Mouse (Mus musculus) brain, adult 2 months (tissue): ENCODE data around the gene Kat14.

ENCODE experiments used
- DNase-seq: peaks from one replicate; pipeline ENCODE4 v3.0.0; 2011; ENCODE audit warnings: low read depth, low spot score

Gene Kat14

DNA sequence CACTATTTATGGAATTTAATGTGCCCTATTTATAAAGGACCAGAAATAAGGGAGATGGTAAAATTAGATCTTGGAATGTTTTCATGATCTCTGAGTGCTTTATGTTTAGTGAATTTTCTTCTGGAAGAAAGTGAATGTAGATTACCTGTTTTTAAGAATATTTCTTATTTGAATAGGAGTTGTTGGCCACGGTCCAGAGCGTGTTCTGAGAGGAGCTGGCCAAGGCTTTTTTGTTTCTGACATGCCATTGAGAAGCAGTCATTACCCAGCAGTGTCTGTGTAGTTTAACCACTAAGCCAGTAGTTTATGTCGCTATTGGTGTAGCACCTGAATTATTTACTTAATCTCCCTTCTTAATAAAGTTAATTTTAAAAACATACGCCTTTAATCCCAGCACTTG lies 13.0 kb downstream of the Kat14 start:
- peak; percentile 43 for DNase-seq

DNA sequence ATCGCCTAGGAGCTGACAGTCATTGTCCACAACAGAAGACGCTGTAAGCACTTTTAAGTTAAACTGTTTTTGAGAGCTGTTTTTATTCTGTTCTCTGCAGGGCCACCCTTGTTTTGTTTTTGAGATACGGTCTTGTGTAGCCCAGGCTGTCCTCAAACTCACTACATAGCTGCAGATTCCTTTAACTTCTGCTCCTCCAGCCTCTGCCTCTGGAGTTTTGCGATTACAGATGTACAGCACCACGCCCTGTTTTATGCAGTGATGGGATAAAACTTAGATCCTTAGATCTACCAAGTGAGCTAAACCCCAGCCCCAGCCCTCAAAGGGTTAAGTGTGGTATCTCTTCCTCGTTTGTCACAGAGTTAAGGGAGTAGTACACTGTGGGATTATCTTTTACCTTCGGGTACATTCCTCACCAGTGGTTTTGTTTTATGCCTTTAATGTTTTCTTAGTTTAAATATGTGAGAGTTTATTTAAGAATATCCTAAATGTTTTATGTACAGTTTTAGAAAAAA lies 13.9 kb downstream of the Kat14 start:
- DNase-seq: no peak

DNA sequence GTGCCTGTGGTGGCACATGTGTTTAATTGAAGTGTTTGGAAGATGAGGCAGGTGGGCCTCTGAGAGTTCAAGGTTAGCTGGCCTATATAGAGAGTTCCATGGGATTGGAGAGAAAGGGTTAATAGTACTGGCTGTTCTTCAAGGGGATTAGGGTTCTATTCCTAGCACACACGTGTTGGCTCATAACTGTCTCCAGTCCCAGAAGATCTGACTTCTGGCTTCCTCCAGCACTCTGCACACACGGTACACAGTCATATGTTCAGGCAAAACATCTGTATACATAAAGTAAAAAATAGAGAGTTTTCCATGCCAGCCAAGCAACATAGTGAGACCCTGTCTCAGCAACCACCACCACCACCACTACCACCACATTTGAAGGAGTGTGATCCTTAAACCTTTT lies 17.5 kb downstream of the Kat14 start:
- DNase-seq: no peak

DNA sequence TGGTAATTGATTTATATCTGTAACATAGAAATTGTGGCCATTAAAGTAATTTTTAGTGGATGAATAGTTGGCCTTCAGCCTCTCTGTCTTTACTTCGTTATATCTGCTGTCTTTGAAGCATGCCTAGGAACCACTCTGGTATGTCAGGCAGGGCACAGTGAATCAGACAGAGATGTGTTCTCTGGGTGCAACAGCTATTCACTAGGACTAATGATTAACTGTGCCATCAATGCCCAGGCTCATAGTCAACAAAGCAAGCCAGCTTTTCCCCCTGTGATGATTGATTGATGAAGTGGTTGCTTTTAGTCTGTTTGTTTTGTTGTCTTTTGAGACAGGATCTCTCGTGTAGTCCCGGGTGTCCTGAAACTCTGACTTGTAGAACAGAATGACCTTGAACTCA lies 19.6 kb downstream of the Kat14 start:
- DNase-seq: no peak

DNA sequence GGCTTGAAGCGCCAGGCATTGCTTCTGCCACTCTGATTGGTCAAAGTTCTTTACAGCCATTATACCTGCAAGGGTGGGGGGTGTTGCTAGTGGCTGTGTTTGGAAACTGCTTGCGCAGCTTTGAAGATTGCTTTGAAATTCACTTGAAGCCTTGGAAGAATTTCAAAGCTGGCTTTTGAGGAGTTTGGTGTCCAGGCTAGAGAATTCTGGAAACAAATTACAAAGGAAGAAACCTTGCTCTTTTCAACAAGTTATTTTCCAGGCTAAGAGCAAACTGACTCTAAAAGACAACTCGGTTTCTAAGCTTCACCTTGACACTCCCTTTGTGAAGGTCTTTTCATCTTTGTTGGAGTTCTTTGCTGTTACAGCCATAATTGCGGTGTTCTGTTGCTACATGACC lies 30.7 kb downstream of the Kat14 start:
- no peak for DNase-seq

DNA sequence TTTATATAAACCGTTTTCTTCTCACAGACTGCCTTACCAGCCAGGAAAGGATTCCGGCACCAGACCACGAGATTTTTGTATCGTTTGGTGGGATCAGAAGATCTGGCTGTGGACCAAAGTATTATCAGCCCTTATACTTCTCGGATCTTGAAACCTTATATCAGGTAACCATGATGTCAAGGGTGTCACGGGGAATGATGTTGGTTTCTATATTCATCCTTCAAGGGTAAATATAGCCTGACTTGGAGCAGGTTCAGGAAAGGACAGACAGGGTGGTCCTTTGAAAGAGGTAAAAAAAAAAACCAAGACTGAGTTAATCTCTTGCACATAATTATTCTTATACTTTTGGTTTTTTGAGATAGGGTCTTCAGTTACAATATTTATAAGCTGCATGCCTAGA lies 31.9 kb downstream of the Kat14 start:
- DNase-seq: no peak

DNA sequence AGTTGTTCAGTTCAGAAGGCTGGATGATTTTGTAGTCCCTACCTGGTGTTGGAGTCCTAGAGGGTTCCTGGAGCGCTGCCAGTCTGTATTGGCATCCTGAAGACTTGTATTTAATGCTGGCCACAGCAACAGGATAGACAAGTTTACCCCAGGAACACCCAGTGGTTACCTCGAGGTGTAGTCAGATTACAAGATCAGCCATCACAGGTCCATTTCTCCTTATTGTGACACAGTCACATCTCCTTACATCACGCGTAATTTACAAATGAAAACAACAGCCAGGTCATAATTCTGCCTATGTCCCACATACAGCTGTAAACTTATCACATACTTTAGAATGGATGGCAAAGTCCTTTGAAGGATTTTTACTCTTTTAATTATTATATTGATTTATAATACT lies 40.3 kb downstream of the Kat14 start:
- no peak for DNase-seq

DNA sequence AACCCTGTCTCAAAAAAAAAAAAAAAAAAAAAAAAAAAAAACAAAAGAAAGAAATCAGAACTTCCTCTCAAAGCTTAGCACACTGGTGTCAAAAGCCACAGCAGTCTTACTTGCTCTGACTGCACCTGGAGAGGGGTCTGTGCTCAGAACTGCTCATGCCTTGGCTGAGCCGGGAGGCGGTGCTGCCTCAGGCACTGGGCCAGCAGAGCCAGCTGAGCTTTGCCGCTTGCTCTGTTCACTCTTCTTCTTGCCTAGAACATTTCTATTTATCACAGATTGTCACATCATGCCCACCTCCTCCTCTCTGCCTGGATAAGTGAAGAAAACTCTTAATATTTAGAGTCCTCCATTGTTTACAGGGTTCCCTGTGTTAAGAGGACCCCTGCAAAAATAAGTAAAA lies 41.8 kb downstream of the Kat14 start:
- peak; percentile 72 for DNase-seq

DNA sequence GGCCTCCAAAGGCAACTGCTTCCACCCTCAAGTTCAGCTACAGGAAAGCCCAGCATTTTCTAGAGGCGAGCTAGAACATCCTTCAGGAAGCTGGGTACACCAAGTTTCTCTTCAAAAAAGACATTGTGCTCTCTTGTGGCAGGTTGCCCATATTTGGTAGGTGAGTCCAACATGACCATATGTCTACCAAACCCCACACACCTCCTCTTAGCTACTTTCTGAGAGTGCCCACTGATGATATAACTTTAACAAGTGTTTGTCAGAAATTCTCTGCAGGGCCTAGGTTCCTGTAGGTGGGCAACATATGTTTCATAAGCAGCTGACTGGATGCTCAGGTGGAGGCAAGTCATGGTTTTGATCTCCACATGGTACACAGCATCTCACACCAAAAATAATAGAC lies 45.9 kb downstream of the Kat14 start:
- peak; percentile 81 for DNase-seq

DNA sequence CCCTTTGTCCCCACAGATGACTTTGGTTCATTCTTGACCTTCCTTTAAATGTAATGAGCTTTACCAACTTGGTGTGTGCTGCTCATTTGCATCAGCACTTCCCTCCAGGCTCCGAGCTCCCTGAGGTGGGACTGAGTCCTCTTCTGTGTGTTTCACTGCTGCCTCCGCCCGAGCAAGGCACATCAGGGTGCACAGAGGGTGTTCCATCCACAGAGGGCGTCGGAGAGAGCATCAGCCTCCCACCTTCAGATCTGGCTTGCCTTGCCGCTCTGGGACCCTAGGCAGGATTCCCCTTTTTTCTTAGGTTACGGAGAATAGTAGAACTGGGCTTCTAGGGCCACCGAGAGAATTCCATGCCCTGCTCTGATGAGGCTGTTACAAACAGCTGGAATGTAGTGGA lies 48.1 kb downstream of the Kat14 start:
- no peak for DNase-seq

DNA sequence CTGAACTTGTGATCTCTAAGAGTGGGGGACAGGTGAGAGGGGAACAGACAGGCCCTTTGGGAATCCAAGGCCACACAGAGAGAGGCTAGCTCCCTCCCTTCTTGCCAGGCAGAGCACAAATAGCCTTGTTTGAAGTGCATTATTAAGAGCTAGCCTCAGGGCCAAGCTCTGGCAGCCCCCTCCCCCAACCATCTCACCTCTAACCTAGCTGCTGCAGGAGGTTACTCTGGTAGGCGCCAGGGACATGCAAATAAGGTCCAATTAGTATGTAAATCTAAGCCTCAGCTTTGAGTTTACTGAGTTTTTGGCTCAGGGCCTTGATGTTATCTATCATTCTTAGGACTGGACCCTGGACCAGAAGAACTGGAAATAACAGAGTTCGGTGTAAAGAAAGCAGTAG lies 49.3 kb downstream of the Kat14 start:
- DNase-seq: no peak

DNA sequence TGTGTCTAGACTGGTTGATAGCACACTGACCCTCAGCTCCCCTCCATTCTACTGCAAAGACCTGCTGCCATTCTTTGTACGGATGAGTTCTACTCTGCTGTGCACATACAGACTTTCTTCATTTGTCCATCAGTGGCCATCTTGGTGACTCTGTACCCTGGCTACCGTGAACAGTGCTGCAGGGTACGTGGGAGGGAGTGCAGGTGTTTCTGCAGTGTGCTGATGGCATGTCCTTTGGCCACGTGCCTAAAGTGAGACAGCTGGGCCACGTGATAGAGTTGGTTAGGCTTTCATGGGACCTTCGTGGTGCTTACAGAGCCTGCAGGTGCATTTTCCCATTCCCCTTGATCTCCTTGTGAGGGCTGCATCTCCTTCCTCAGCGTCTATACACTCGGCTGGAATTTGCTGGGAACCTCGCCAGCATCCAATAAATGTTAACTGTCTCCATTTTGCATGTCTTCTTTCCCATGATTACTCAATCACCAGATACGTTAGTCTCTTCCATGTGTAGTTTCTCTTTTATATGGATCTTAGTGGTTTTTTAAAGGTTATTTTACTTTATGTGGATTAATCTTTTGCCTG lies 53.4 kb downstream of the Kat14 start:
- no peak for DNase-seq

DNA sequence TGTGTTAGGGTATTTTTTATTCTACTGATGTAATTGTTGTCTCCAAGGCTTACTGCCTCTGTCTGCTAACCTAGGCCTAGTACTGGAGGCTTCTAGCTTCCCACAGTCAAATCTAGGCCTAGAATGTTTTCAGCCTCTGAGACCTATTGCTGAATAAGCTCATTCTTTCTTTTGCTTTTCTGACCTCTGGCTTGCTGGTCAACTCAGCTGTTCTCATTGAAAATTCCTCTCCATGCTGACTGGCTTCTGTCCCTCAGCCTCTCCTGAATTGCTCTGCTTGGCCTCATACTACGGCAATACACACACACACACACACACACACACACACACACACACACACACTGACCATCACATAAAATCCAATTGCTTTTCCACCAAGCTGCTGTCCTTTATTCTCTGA lies 57.0 kb downstream of the Kat14 start:
- DNase-seq: no peak

DNA sequence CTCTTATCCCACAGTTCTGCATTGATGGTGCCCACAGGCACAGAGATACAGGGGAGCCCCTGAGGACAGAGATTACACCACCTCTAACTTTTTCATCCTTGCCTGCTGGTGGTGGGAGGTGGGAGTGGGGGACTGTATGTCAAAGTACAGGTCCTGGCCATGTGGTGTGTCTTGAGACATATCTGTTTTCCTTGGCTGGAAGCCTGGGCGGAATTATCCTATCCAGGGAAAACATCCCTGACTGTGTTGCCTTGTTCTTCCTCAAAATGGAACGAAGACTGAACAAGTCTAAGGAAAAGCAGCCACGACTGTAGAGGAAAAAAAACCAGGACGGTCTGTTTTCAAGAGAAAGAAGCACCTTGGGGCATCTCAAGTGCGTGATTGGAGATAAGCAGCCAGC lies 59.1 kb downstream of the Kat14 start:
- no peak for DNase-seq

DNA sequence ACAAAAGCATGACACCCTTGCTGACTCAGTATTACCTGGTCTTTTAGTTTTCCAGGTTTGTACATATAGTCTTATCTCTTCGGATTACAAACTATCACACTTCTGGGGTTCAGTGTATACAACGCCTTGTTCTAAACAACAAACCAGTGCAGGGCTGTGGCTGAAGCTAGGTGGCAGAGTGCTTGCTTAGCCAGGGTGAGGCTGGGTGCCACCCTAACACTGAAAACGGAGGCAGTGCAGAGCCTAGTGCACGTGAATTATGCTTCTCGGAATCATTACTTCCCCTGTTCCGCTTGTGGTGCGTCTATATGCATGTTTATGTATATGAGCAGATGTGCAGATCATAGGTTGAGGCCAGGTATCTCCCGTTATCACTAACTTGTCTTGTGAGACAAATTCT lies 59.9 kb downstream of the Kat14 start:
- no peak for DNase-seq

DNA sequence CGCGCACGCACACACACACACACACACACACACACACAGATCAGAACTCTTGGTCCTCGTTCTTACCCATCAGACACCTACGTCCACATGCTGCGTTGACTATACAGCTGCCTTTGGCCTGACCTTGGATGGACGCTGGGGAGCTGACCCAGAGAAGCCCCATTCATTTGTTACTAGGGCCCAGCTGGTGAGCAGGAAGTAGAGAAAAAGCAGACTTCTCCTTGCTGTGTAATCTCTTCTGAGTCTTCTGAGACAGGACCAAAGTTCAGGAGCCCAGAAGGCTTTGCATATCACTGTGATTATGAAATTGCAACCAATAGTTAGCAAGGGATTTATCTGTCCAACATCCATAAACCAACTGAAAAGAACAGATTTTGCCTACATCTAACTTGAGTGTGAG lies 60.4 kb downstream of the Kat14 start:
- no peak for DNase-seq

DNA sequence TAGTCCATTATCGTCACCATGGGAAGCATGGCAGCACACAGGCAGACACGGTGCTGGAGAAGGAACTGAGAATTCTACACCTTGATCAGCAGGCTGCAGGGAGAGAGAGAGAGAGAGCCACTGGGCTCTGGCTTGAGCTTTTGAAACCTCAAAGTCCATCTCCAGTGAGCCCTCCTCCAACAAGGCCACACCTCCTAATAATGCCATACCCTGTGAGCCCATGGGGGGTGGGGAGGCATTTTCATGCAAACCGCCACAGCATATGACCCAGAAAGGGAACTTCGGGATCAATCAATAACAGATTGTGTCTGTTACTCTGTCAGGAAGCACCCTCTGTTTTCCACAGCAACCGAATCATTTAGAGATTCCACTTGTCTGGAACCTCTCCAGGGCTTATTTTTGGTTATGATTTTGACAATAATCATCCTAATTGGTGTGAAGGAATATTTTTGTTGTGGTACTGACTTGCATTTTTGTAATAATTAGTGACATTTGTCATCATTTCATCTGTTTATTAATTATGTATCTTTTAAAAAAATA lies 62.6 kb downstream of the Kat14 start:
- DNase-seq: peak; percentile 15

DNA sequence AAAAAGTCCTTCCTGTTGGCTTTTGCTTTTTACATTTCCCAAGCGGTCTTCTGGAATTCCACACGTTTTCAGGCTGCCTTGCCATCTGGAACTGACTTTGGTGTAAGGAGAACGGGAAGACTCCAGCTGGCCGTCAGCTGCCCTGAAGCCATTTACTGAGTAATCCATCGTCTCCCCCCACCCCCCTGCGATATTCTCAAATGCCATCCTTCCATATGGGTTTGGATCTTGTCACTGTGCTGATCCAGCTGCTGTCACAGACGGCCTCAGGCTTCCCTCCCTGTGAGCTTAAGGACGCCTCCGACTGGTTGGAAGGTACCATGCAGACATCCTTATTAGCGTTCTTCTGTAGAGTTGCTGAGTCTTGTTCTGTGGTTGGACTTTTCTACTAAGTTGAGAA lies 66.9 kb downstream of the Kat14 start:
- peak; percentile 84 for DNase-seq

DNA sequence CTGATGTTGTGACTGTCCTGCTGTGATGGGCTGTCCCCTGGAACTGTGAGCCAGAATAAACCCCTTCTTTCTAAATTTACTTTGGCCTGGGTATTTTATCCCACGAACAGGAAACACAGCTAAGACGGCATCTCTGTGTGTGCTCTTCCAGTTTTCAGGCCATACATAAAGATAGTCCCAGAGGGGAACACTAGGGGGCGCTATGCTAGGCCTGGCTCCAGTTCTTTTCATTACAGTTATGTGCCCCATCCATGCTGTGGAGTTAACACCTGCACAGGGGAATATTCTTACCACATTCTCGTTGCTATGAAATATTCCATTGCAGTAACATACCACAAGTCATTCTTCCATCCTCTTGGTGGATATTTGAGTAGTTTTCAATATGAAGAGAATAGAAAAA lies 69.6 kb downstream of the Kat14 start:
- no peak for DNase-seq

DNA sequence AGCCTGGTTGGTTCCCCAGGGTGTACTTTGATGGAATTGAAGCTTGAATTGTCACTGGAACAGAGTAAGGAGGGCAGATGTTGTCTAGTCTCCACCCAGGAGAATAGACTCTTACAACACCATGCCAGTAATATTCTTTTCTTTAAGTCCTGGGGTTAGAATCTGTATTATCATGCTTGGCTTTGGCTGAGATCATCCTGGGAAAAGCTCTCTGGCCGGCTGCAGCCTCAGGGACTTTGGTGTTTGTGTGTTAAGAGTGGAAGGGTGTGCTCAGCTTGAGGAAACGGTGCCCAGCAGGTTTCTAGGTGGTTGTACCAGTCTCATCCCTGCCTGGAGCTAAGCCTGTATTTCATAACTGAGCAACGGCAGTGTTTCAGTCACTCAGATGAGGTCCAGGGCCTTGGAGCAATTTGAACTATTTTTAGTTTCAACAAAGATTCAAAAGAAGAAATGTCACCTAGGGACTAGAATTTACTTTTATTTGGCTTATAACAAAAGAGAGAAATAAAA lies 70.5 kb downstream of the Kat14 start:
- DNase-seq: no peak

DNA sequence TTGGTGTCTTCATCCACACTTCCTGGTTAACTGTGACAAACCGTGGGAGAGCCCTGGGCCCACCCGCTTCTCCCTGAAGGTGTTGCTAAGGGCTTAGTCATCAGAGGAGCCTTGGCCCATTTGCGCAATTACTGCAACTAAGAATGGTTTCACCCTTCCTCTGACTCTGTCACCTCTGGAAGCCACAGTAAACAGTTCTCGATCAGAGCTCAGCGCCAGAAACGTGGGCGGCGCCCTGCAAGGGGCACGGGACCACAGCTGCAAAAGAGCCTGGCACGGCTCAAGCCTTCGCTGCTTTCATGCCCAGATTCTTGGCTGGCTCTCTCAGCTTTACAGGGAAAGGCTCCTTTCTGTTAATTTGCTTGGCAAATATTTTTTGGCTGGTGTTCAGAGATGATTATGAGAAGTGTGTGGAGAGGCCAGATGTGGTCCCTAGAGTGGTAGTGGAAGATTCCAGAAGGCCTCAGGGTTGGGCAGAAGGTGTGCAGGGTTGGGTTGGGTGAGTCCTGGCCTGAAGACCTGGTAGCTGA lies 72.7 kb downstream of the Kat14 start:
- DNase-seq: peak; percentile 84

DNA sequence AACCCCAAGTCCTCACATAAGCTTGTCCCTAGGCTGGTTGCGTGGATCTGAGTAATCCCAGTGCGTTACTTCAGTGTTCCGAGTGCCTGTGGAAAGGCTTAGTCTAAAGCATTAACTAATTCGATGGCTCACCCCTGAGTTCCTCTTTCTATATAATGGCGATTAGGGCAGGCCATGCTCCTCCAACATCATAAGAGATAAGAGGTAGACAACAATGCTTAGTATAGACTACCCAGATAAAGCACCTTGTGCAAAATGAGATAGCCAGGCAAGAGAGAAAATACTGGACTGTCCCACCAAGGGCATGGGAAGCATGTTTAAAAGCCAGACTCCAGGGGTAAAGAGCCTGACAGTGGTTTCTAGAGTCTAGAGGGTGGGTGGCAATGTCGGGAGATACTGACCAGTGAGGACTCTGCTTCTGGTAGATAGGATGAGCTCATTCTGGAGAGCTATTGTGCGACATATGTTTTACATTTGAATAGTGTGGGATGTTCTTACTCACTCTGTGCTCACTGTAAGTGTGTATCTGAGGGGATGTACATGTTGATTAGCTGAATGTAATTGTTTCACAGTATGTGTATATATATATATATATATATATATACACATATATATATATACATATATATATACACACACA lies 77.7 kb downstream of the Kat14 start:
- peak; percentile 37 for DNase-seq

DNA sequence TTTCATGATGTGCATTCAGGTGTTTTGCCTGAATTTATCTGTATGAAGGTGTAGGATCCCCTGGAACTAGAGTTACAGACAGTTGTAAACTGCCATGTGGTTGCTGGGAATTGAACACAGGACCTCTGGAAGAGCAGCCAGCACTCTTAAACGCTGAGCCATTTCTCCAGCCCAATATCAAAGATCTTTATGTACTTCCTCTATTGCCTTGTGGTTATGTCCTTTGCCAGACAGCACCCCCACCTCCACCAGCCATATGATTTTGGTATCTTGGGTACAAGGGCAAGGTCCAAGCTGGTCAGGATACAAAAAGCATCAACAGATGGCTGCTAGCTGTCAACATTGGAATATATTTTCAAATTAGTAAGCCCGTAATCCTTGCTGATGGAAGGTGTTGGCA lies 81.6 kb downstream of the Kat14 start:
- DNase-seq: no peak
